Mouse (Mus musculus) E14TG2a.4 (cell line): ENCODE measurements around the gene Il18r1.

ENCODE experiments used
- CTCF ChIP-seq: conservative IDR thresholded peaks from 2 replicates; pipeline ENCODE4 v1.5.1; 2014; ENCODE audit warnings: low read length
- NANOG ChIP-seq: IDR thresholded peaks from 2 replicates; pipeline ENCODE4 v1.6.1; 2014; ENCODE audit warnings: borderline replicate concordance, low read length, mixed read lengths
- POU5F1 ChIP-seq: IDR thresholded peaks from 2 replicates; pipeline ENCODE4 v1.6.1; 2014; ENCODE audit warnings: low read length, borderline replicate concordance

GRCm38 (mm10) chr1:40499708-40500107 lies 34.4 kb downstream of the Il18r1 start:
- TF ChIP-seq CTCF = no peak
- TF ChIP-seq NANOG = no peak
- no peak for TF ChIP-seq POU5F1
